In the genomic region with DNA sequence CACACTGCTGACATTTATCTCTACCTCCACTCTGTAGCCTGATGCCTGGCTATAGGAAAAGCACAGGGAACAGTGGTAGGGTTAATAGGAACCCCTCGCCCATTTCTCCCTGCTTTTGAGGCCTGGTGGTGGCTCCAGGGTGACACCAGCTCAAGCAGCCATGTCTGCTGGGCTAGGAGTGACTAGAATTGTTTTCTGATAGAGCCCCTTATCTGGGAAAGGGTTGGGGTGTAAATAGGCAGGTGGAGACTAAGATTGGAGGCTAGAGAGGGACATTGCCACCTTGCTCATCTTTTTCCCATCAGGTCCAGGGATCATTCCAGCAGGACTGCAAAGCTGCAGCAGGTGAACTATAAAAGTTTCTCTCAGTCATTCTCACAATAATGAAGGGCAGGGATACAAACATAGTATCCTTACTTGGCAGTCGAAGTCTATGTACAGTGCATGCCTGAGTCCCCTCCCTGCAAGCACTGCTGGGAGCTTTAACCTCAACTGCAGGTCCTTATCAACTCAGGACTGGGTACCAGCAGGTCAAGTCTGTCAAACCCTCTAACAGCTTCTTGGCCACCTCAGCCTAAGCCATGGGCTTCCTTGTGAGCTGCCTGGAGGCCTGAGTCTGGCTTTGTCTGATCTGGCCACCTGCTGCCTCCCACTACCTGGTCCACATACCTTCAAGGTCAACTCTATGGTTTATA, we compare ENCODE assay signal across 15 mouse cellular contexts.
"Had no signal": no experiment of that assay in that cellular context is flagged by ENCODE, and none has a peak within 500 bp of the region (broad histone marks: within the 10 kb centered on the region; RNA-seq: fewer than 3 reads in every experiment).

No protein-coding gene starts in this region.

- H3K4me2 ChIP-seq: limb, embryonic 13.5 days; lung, embryonic 15.5 days; midbrain, embryonic 12.5 days; midbrain, embryonic 15.5 days; neural tube, embryonic 12.5 days; neural tube, embryonic 15.5 days had no signal

- DNase-seq: kidney, adult 18-20 months; kidney, adult 9 months; kidney, postnatal 14 days; lung, adult 18-20 months; right cerebral cortex, adult 18-20 months; right cerebral cortex, postnatal 14 days; right cerebral cortex, postnatal 4 days had no signal

- H3K27me3 ChIP-seq: limb, embryonic 13.5 days; lung, embryonic 15.5 days; midbrain, embryonic 12.5 days; midbrain, embryonic 15.5 days; neural tube, embryonic 12.5 days; neural tube, embryonic 15.5 days had no signal

- H3K4me3 ChIP-seq: limb, embryonic 10.5 days; limb, embryonic 13.5 days; lung, embryonic 15.5 days; midbrain, embryonic 12.5 days; midbrain, embryonic 15.5 days; neural tube, embryonic 12.5 days; neural tube, embryonic 15.5 days had no signal

- ATAC-seq: intestine, embryonic 16.5 days; midbrain, embryonic 15.5 days had no signal

- H3K9me3 ChIP-seq: limb, embryonic 10.5 days; limb, embryonic 13.5 days; lung, embryonic 15.5 days; midbrain, embryonic 12.5 days; midbrain, embryonic 15.5 days; neural tube, embryonic 12.5 days; neural tube, embryonic 15.5 days had no signal

- H3K9ac ChIP-seq: limb, embryonic 13.5 days; lung, embryonic 15.5 days; midbrain, embryonic 12.5 days; midbrain, embryonic 15.5 days; neural tube, embryonic 12.5 days; neural tube, embryonic 15.5 days had no signal

- H3K27ac ChIP-seq: limb, embryonic 10.5 days; limb, embryonic 13.5 days; lung, embryonic 15.5 days; midbrain, embryonic 12.5 days; midbrain, embryonic 15.5 days; neural tube, embryonic 12.5 days; neural tube, embryonic 15.5 days had no signal

- H3K36me3 ChIP-seq: lung, embryonic 15.5 days; midbrain, embryonic 12.5 days; midbrain, embryonic 15.5 days; neural tube, embryonic 12.5 days; neural tube, embryonic 15.5 days had no signal

- H3K4me1 ChIP-seq: limb, embryonic 10.5 days; limb, embryonic 13.5 days; lung, embryonic 15.5 days; midbrain, embryonic 12.5 days; midbrain, embryonic 15.5 days; neural tube, embryonic 12.5 days; neural tube, embryonic 15.5 days had no signal
